Mouse (Mus musculus): Measurements from ENCODE around the gene Gm42957.

- no peak for TF ChIP-seq POLR2A (IDR thresholded peaks at IDR 0.05; ENCODE audit: borderline replicate concordance, extremely low read depth, insufficient read depth, insufficient read length, poor library complexity, severe bottlenecking)
- no peak for TF ChIP-seq CTCF (IDR thresholded peaks at IDR 0.05; ENCODE audit: borderline replicate concordance, extremely low read depth, insufficient read depth, insufficient read length)
Observed at GRCm38 (mm10) chr3:96675690-96676089, 40.4 kb downstream of the Gm42957 start.
